Mouse (Mus musculus): ENCODE measurements around the gene Jarid2. TPM values are rescaled to one million over a fixed set of nuclear protein-coding genes. Genes with fewer than 3 reads are reported as not detected.
"Not testable (repeated sequence)": the region's sequence is repeated elsewhere in the genome, so short reads cannot be mapped to it uniquely, and the experiment has no call there.

The Jarid2 gene
- 10 to 100 TPM; 25.7 to 35.3 TPM for total RNA-seq (2021)

DNA sequence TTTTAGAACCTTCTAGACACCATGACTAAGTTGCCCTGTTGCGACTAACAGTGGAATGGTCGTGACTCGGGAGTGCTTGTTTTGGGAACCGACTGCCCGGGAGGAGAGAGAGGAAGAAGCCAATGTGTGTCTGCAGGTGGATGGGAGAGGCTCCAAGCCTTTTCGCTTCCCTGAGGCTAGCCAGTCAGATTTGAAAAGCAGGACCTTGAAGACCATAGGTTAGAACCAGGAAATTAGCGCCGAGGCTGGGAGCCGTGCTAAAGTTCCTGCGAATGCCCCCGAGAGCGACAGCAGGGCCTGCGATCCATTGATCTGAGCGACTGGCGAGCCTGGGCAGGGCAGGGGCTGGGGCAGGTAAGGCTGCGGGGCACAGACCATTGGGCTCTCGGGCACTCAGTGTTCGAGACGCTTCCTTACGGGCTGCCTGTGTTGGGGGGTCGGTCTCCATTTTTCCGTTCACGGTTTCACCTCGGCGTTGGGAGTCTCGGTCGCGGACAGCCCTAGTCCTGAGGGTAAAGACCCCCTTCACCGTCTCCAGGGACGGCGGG lies at the start of gene Jarid2:
Gene Jarid2, plus strand, starts transcription at position 51 of the 548 bp plus-strand sequence.
- DNase-seq (ENCODE audit: extremely low spot score in 1 of 2, low spot score in 1 of 2), result peak; percentile 23 to 24

- DNase-seq (ENCODE audit: extremely low spot score in 1 of 2, low spot score in 1 of 2), result no peak
Measured at GRCm38 (mm10) chr13:44681051-44681450, 48.2 kb upstream of the Jarid2 start.

DNA sequence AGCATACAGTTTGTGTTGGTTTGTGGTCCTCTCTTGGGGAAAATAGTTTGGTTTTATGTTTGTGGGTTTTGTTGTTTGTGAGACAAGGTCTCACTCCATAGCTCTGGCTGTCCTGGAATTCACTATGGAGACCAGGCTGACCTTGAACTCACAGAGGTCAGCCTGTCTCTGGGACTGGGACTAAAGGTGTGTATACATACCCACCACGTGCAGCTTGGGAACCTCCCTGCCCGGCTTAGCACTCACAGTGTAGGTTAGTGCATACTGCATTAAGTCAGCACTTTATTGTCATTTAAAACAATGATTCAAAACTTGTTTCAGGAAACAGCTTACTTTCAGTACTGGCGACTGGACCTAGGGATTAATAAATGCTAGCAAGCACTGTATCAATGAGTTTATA lies 41.1 kb upstream of the Jarid2 start:
- DNase-seq (ENCODE audit: extremely low spot score in 1 of 2, low spot score in 1 of 2), result no peak

DNA sequence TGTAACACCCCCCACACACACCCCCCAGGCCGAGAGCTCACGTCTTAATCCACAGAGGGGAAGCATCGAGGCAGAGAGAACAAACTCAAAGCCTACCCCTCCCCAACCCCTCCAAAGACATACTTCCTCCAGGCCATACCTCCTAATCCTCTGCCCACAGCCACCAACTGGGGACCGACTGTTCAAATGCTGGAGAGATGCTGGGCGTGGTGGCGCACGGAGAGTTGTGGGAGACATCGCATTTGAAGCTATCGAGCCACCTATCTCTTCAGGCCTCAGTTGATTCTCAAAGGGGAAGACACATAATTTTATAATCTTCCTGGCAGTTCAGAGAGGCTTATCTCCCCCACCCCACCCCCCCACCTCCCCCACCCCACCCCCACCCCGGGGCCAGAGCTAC lies 31.6 kb upstream of the Jarid2 start:
- no peak for DNase-seq (ENCODE audit: extremely low spot score in 1 of 2, low spot score in 1 of 2)

GRCm38 (mm10) chr13:44704036-44704801 lies 25.1 kb upstream of the Jarid2 start:
- no peak for DNase-seq (ENCODE audit: extremely low spot score in 1 of 2, low spot score in 1 of 2)

DNA sequence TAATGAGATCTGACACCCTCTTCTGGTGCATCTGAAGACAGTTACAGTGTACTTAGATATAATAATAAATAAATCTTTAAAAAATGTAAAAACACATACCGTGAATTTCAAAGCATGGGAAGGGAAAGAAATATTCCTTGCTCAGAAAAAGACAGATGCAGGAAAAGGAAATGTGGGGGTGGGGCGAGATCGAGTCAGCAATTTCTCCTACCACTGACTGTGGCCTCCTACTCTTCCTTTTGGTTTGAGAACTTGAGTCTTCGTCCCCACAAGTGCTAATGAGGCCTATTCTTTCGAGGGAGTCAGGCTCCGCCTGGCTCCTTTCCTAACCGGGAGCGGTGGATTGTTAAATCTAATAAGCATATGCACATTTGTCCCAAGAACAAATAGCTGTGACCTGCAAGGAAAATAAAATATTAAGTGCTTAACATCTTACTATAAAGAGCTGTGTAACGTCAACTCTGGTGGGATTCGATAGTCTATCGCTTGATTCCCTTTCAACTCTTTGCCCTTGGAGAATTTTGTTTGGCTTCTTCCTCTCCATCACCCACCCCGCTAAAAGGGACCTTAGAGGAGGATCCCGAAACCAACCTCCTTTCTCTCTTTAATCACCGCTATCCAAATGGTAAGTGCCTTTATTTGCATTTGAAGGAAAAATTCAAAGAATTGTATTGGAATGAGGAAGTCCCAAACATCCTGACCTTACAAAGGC lies 24.1 kb upstream of the Jarid2 start:
- DNase-seq (ENCODE audit: extremely low spot score in 1 of 2, low spot score in 1 of 2), result no peak

GRCm38 (mm10) chr13:44705743-44706044 lies 23.6 kb upstream of the Jarid2 start:
- DNase-seq (ENCODE audit: extremely low spot score in 1 of 2, low spot score in 1 of 2), result no peak

DNA sequence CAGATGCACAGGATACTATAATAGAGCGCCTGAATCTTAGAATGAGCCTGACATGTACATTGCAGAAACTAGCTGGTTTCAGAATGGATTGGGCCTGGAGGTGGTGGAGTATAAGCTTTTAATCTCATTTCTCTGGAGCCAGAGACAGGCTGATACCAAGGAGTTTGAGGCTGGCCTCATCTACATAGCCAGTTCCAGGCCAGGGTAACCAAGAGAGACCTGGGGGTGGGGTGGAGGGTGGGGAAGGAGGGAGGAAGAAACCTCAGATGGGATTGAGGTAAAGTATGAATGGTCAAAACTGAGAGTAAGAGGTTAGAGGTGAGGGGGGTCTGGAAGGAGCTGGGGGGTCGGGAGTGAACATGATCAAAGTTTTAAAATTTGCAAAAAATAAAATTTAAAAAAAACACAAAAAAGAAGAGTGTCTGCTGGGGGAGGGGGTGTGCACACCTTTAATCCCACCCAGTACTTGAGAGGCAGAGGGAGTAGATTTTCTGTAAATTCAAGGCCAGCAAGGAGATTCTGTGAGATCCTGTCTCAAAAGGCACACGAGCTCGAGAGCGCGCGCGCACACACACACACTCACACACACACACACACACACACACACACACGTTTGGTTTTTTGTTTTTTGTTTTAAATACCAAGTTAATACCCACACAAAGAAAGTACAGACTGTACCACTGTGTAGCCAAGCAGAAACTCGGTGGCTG lies 22.9 kb upstream of the Jarid2 start:
- no peak for DNase-seq (ENCODE audit: extremely low spot score in 1 of 2, low spot score in 1 of 2)

DNA sequence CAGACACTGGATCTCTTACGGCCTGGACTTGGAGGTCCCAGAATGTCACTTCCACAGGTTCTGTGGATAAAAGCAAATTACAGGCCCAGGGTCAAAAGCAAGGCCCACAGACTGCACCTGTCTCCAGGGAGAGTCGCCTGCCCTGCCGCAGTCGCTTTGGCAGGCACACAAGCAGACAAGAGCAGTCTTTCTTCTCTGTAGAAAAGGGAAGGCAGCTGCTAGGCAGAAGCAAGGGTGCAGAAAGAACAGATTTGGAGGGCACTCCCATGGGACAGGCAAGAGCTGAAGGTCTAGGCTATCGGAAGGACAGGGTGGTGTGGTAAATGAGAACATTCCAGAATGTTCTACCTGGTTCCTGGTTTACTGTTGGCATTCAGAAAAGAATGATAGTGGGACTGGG lies 22.1 kb upstream of the Jarid2 start:
- no peak for DNase-seq (ENCODE audit: extremely low spot score in 1 of 2, low spot score in 1 of 2)

- DNase-seq (ENCODE audit: extremely low spot score in 1 of 2, low spot score in 1 of 2), result no peak
Measured at GRCm38 (mm10) chr13:44708336-44709017, 20.8 kb upstream of the Jarid2 start.

GRCm38 (mm10) chr13:44709747-44710480 lies 19.4 kb upstream of the Jarid2 start:
- no peak for DNase-seq (ENCODE audit: extremely low spot score in 1 of 2, low spot score in 1 of 2)

- no peak for DNase-seq (ENCODE audit: extremely low spot score in 1 of 2, low spot score in 1 of 2)
Measured at GRCm38 (mm10) chr13:44711062-44711461, 18.2 kb upstream of the Jarid2 start.

- DNase-seq (ENCODE audit: extremely low spot score in 1 of 2, low spot score in 1 of 2), result no peak
Measured at GRCm38 (mm10) chr13:44711882-44712281, 17.4 kb upstream of the Jarid2 start.

DNA sequence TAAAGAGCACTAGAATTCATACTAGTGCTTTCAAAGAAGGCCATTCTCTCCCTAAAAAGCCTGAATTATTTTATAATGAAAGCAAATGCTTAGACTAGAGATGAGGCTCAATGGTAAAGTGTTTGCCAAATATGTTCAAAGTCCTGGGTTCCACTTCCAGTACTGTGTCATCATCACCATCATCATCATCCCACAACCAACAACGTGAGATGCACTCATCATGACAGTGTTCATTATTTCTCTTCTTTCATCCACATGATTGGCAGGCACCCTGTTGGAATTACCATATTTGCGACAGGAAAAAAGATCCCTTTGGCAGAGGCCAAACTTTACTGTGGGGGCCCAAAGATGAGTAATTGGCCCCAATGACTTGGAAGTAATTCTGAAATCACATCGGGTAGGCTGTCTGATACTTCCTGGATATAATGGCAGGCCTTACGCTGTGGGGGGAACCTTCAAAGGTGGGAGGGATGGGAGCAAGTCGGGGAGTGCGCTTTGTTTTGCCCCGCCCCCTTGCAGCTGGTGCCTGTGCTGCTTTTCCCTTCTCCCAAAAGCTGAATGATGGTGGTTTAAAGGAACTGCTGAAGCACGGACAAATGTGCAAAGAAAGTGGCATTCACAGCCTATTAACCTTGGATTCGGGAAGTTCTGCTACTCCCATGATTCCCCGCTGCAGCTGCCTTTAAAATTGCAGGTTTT lies 13.9 kb upstream of the Jarid2 start:
- DNase-seq (ENCODE audit: extremely low spot score in 1 of 2, low spot score in 1 of 2), result no peak

DNA sequence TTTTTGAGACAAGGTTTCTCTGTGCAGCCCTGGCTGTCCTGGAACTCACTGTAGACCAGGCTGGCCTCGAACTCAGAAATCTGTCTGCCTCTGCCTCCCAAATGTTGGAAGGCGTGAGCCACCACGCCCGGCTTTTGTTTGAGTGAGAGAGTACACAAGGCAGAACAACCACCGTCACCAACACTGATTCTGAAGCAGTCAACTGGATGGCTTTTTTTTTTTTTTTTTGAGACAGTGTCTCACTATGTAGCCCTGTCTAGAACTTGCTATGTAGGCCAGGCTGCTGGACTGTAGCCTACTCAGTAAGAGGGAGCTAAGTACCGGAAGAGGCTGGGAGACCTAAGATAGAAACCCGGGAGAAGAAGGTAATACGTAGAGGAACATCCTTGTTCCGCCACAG lies 11.4 kb upstream of the Jarid2 start:
- DNase-seq (ENCODE audit: extremely low spot score in 1 of 2, low spot score in 1 of 2), result no peak

GRCm38 (mm10) chr13:44718465-44718864 lies 10.8 kb upstream of the Jarid2 start:
- DNase-seq (ENCODE audit: extremely low spot score in 1 of 2, low spot score in 1 of 2), result not testable (repeated sequence)

GRCm38 (mm10) chr13:44720094-44720493 lies 9.2 kb upstream of the Jarid2 start:
- DNase-seq (ENCODE audit: extremely low spot score in 1 of 2, low spot score in 1 of 2), result no peak

DNA sequence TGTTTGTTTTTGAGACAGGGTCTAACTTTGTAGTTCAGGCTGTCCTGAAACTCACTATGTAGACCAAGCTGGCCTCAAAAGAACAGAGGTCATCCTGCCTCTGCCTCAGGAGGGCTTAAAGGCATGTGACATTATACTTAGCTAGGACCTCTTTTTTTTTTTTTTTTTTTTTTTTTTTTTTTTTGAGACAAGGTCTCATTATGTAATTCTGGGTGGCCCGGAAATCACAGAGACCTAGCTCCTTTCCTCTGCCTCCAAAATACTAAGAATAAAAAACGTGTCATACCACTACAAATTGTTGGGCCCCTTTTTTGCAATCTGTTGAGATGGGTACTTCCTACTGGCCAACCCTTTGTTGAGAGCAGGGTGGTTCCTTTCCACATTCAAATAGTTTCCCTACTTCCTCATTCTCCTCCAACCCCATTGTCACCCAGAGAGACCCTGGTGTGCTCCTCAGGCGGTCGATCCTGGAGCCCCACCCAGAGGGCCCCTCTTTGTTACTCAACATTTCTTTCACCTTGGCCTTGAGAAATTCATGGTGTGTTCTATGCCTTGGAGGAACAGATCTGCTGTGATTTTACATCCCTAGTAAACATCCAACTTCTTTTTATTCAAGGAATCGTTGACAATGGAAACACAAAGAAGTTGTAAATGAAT lies 7.3 kb upstream of the Jarid2 start:
- DNase-seq (ENCODE audit: extremely low spot score in 1 of 2, low spot score in 1 of 2), result no peak

DNA sequence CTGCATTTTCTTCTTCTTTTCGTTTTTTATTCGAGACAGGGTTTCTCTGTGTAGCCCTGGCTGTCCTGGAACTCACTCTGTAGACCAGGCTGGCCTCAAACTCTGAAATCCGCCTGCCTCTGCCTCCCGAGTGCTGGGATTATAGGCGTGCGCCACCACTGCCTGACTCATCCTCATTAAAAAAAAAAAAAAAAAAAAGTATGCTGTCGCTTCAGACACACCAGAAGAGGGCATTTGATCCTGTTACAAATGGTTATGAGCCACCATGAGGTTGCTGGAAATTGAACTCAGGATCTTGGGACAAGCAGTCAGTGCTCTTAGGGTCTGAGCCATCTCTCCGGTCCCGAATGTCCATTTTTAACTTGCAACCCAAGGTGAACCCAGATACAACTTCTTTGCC lies 5.8 kb upstream of the Jarid2 start:
- DNase-seq (ENCODE audit: extremely low spot score in 1 of 2, low spot score in 1 of 2), result not testable (repeated sequence)

Measured in layer of hippocampus, postnatal 25 days (tissue).